Mouse (Mus musculus): ENCODE measurements around the gene Map7d2. TPM values are rescaled to one million over a fixed set of nuclear protein-coding genes. Genes with fewer than 3 reads are reported as not detected.

Gene Map7d2
- polyA plus RNA-seq, 1 experiment from 2014 or later = not detected

DNA sequence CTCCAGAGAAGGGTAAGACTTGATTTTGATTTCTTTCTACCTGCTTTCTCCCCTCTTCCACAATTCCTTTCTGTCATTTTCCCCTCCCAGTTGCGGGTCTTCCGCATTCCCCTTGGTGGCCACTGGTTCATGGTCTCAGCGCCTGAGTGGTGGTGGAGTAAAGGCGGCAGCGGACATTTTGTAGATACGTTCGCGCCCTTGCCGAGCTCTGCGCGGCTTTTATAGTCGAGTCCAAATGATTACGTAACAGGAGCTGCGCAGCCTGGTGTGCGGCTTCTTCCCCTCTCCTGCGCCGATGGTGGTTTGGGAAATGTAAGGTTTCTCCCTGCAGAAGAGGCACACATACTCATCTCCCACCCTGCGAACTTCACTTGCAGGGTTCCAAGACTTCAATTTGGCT is 127.6 kb downstream of the Map7d2 start:
- no peaks in the 10 kb centered on the region for H3K36me3 ChIP-seq (ENCODE audit: inconsistent target)
- H3K4me3 ChIP-seq (ENCODE audit: inconsistent target) = no peak overlapping the region
- H3K79me2 ChIP-seq (ENCODE audit: inconsistent target) = peaks cover 2% of the 10 kb centered on the region; the same call in 1 of the 2 replicates
- no peak overlapping the region for H3K27ac ChIP-seq
- WGBS (ENCODE audit: missing documents) = 100% methylated on average over 3 of the region's 18 CpGs

- H3K4me3 ChIP-seq (ENCODE audit: inconsistent target) = no peak overlapping the region
- H3K27ac ChIP-seq = no peak overlapping the region
- 83% methylated on average over 5 of the region's 5 CpGs for WGBS (ENCODE audit: missing documents)
- H3K79me2 ChIP-seq (ENCODE audit: inconsistent target) = no peaks in the 10 kb centered on the region
- no peaks in the 10 kb centered on the region for H3K36me3 ChIP-seq (ENCODE audit: inconsistent target)
These were observed 132.7 kb downstream of the Map7d2 start for GRCm38 (mm10) chrX:159547093-159547492.

Other genes starting within 250 kb of the Map7d2 start
- 46.7 to 70.2 TPM (median 60.8 TPM) in 3 replicates for gene Rps6ka3, start 204.3 kb upstream of the Map7d2 start, polyA plus RNA-seq (2018)
- gene Eif1ax, start 42.4 kb upstream of the Map7d2 start, polyA plus RNA-seq (2018) = 18.6 to 59.2 TPM (median 32.5 TPM) in 3 replicates
- 4.3 to 6.8 TPM (median 6.0 TPM) in 3 replicates for gene Bclaf3, start 112.1 kb downstream of the Map7d2 start, polyA plus RNA-seq (2018)
- 63.0 to 196 TPM (median 68.4 TPM) in 3 replicates for gene Sh3kbp1, start 212.7 kb downstream of the Map7d2 start, polyA plus RNA-seq (2018)